In genomic region chr2:36736226-36736625, GRCm38 (mm10) we compare ENCODE assay signal across 25 mouse cellular contexts. TPM values are rescaled to one million over a fixed set of nuclear protein-coding genes. Genes with fewer than 3 reads are reported as not detected.
A peak's percentile ranks its signal among the peaks of the same experiment; 100 is the strongest.
DNase-seq lines count a peak whose midpoint lies in the region; TF ChIP-seq lines count a peak whose summit lies in the region.
"Had no signal": no experiment of that assay in that cellular context is flagged by ENCODE, and none has a peak within 500 bp of the region (broad histone marks: within the 10 kb centered on the region; RNA-seq: fewer than 3 reads in every experiment).

No protein-coding gene starts in this region.

- no peak for TF ChIP-seq POLR2A in cerebellum, adult 2 months (IDR thresholded peaks at IDR 0.05; ENCODE audit: borderline replicate concordance, insufficient read depth, low read length)
- no peak for TF ChIP-seq POLR2A in ES-Bruce4 (IDR thresholded peaks at IDR 0.05; ENCODE audit: insufficient read depth, low read length)

- no peaks in the 10 kb centered on the region for H3K36me3 ChIP-seq in ES-Bruce4 (ENCODE audit: control insufficient read depth, insufficient read depth, low read length, poor library complexity, severe bottlenecking)
- H3K36me3 ChIP-seq: embryonic facial prominence, embryonic 12.5 days; stomach, embryonic 15.5 days had no signal

- H3K9me3 ChIP-seq in ES-Bruce4 (replicated peaks; ENCODE audit: control insufficient read depth, insufficient read depth, low read length, poor library complexity, severe bottlenecking), result no peaks in the 10 kb centered on the region
- H3K9me3 ChIP-seq: embryonic facial prominence, embryonic 12.5 days; stomach, embryonic 15.5 days had no signal

- 51% methylated on average over 3 of the region's 3 CpGs for WGBS in cerebellum, adult 2 months

- DNase-seq in cerebellum, adult 18-20 months, result peak; percentile 9 to 19
- DNase-seq in cerebellum, adult 2 months, result no peak
- DNase-seq in kidney, postnatal 4 days, result peak; percentile 10 to 14
- no peak for DNase-seq in kidney, postnatal 14 days
- DNase-seq in ZHBTc4 (ENCODE audit: low read depth, low spot score), result peak; percentile 53
- no peak for DNase-seq in T-cell, adult 2 months (ENCODE audit: low spot score)
- no peak for DNase-seq in frontal cortex, adult 2 months (ENCODE audit: extremely low spot score in 1 of 2, low spot score in 1 of 2)
- DNase-seq: layer of hippocampus, adult 9-11 months; liver, postnatal 0 days; lung, postnatal 14 days; spleen, adult 18-20 months; thymus, adult 2 months had no signal

- no peak overlapping the region for H3K9ac ChIP-seq in ES-Bruce4 (ENCODE audit: low read depth, poor library complexity, severe bottlenecking)
- H3K9ac ChIP-seq: embryonic facial prominence, embryonic 12.5 days; liver, postnatal 0 days; stomach, embryonic 15.5 days had no signal

- H3K4me3 ChIP-seq in cerebellum, adult 2 months (replicated peaks; ENCODE audit: insufficient read depth, low read depth, low read length), result no peak overlapping the region
- H3K4me3 ChIP-seq in ES-Bruce4 (ENCODE audit: low read depth, low read length), result no peak overlapping the region
- H3K4me3 ChIP-seq: embryonic facial prominence, embryonic 12.5 days; megakaryocyte, embryonic 14.5 days; stomach, embryonic 15.5 days had no signal

- H3K4me1 ChIP-seq in cerebellum, adult 2 months (ENCODE audit: control insufficient read depth, insufficient read depth, low read length), result no peaks in the 10 kb centered on the region
- H3K4me1 ChIP-seq in ES-Bruce4 (ENCODE audit: control insufficient read depth, insufficient read depth, low read length), result no peaks in the 10 kb centered on the region
- H3K4me1 ChIP-seq: embryonic facial prominence, embryonic 12.5 days; megakaryocyte, embryonic 14.5 days; stomach, embryonic 15.5 days had no signal

- TF ChIP-seq EP300 in ES-Bruce4 (IDR thresholded peaks at IDR 0.05; ENCODE audit: insufficient read depth, low read depth, low read length), result no peak

- H3K27ac ChIP-seq in cerebellum, adult 2 months (ENCODE audit: insufficient read depth, low read length), result no peak overlapping the region
- H3K27ac ChIP-seq in ES-Bruce4 (ENCODE audit: insufficient read depth, low read length), result no peak overlapping the region
- H3K27ac ChIP-seq: embryonic facial prominence, embryonic 12.5 days; kidney, postnatal 0 days; stomach, embryonic 15.5 days had no signal

- no peaks in the 10 kb centered on the region for H3K27me3 ChIP-seq in cerebellum, adult 2 months (ENCODE audit: control insufficient read depth, insufficient read depth, low read length)
- no peaks in the 10 kb centered on the region for H3K27me3 ChIP-seq in ES-Bruce4 (ENCODE audit: control insufficient read depth, insufficient read depth, low read length, poor library complexity, severe bottlenecking)
- H3K27me3 ChIP-seq: embryonic facial prominence, embryonic 12.5 days; megakaryocyte, embryonic 14.5 days; stomach, embryonic 15.5 days had no signal

- TF ChIP-seq CTCF in cerebellum, adult 2 months (IDR thresholded peaks at IDR 0.05; ENCODE audit: borderline replicate concordance, insufficient read depth, low read depth, low read length), result no peak
- peak; percentile 20 for TF ChIP-seq CTCF in ES-Bruce4 (IDR thresholded peaks at IDR 0.05; ENCODE audit: low read depth, low read length)

RNA-seq across cellular contexts. Expression of gene Olfr347, which starts 4.5 kb away (rescaled TPM):
- polyA plus RNA-seq in cerebellum, adult 2 months (2012; rRNA removed), result not detected in 2 replicates
- not detected in 2 replicates for polyA plus RNA-seq in ES-Bruce4 (2011; ENCODE audit: insufficient read depth, insufficient read length, low read depth, missing spikeins)
- polyA plus RNA-seq in frontal cortex, adult 2 months (2012; rRNA removed), result not detected in 2 replicates
- polyA plus RNA-seq: cortical plate, adult 2 months; embryonic facial prominence, embryonic 12.5 days; forebrain, embryonic 16.5 days; heart, postnatal 0 days; hindbrain, embryonic 11.5 days; inflammation-experienced regulatory T-cells, adult 6 months; kidney, postnatal 0 days; limb, embryonic 14.5 days; liver, postnatal 0 days; midbrain, postnatal 0 days; neural tube, embryonic 11.5 days; stomach, embryonic 15.5 days; thymus, adult 2 months had no signal

RNA-seq across cellular contexts. Expression of gene Olfr348, which starts 47.9 kb away (rescaled TPM):
- polyA plus RNA-seq in cerebellum, adult 2 months (2012; rRNA removed), result not detected in 2 replicates
- not detected in 2 replicates for polyA plus RNA-seq in ES-Bruce4 (2011; ENCODE audit: insufficient read depth, insufficient read length, low read depth, missing spikeins)
- not detected in 2 replicates for polyA plus RNA-seq in frontal cortex, adult 2 months (2012; rRNA removed)
- polyA plus RNA-seq: cortical plate, adult 2 months; embryonic facial prominence, embryonic 12.5 days; forebrain, embryonic 16.5 days; heart, postnatal 0 days; hindbrain, embryonic 11.5 days; inflammation-experienced regulatory T-cells, adult 6 months; kidney, postnatal 0 days; limb, embryonic 14.5 days; liver, postnatal 0 days; midbrain, postnatal 0 days; neural tube, embryonic 11.5 days; stomach, embryonic 15.5 days; thymus, adult 2 months had no signal

RNA-seq across cellular contexts. Expression of gene Olfr346, which starts 50.6 kb away (rescaled TPM):
- not detected in 2 replicates for polyA plus RNA-seq in cerebellum, adult 2 months (2012; rRNA removed)
- not detected in 2 replicates for polyA plus RNA-seq in ES-Bruce4 (2011; ENCODE audit: insufficient read depth, insufficient read length, low read depth, missing spikeins)
- not detected in 2 replicates for polyA plus RNA-seq in frontal cortex, adult 2 months (2012; rRNA removed)
- polyA plus RNA-seq: cortical plate, adult 2 months; embryonic facial prominence, embryonic 12.5 days; forebrain, embryonic 16.5 days; heart, postnatal 0 days; hindbrain, embryonic 11.5 days; kidney, postnatal 0 days; limb, embryonic 14.5 days; liver, postnatal 0 days; midbrain, postnatal 0 days; neural tube, embryonic 11.5 days; stomach, embryonic 15.5 days; thymus, adult 2 months had no signal

RNA-seq across cellular contexts. Expression of gene Olfr50, which starts 54.1 kb away (rescaled TPM):
- not detected in 2 replicates for polyA plus RNA-seq in cerebellum, adult 2 months (2012; rRNA removed)
- polyA plus RNA-seq in ES-Bruce4 (2011; ENCODE audit: insufficient read depth, insufficient read length, low read depth, missing spikeins), result not detected in 2 replicates
- not detected in 2 replicates for polyA plus RNA-seq in frontal cortex, adult 2 months (2012; rRNA removed)
- polyA plus RNA-seq: cortical plate, adult 2 months; embryonic facial prominence, embryonic 12.5 days; forebrain, embryonic 16.5 days; heart, postnatal 0 days; hindbrain, embryonic 11.5 days; inflammation-experienced regulatory T-cells, adult 6 months; kidney, postnatal 0 days; limb, embryonic 14.5 days; liver, postnatal 0 days; midbrain, postnatal 0 days; neural tube, embryonic 11.5 days; stomach, embryonic 15.5 days; thymus, adult 2 months had no signal

Comparison
In these comparisons a context has a peak if more than half of its experiments do, and no peak if none do; other contexts are left out.
1. DNase-seq: peak in cerebellum, adult 18-20 months (2 of 2), kidney, postnatal 4 days (2 of 2) and ZHBTc4 (single experiment); none in cerebellum, adult 2 months (0 of 2), kidney, postnatal 14 days (single experiment), T-cell, adult 2 months (single experiment) and frontal cortex, adult 2 months (0 of 2).